Mouse (Mus musculus): ENCODE results near the gene Clmp.
"Not testable (repeated sequence)": the region's sequence is repeated elsewhere in the genome, so short reads cannot be mapped to it uniquely, and the experiment has no call there.

Clmp gene

GRCm38 (mm10) chr9:40730701-40731590 lies 45.2 kb downstream of the Clmp start:
- peak; percentile 43 to 69 for DNase-seq (ENCODE audit: low spot score in 2 of 2)

GRCm38 (mm10) chr9:40731591-40732048 lies 45.9 kb downstream of the Clmp start:
- DNase-seq (ENCODE audit: low spot score in 2 of 2) = no peak

GRCm38 (mm10) chr9:40732302-40732701 lies 46.5 kb downstream of the Clmp start:
- no peak for DNase-seq (ENCODE audit: low spot score in 2 of 2)

- no peak for DNase-seq (ENCODE audit: low spot score in 2 of 2)
Observed at GRCm38 (mm10) chr9:40737117-40737516, 51.4 kb downstream of the Clmp start.

- DNase-seq (ENCODE audit: low spot score in 2 of 2) = no peak
Observed at GRCm38 (mm10) chr9:40743525-40744034, 57.8 kb downstream of the Clmp start.

GRCm38 (mm10) chr9:40744233-40744632 lies 58.5 kb downstream of the Clmp start:
- no peak for DNase-seq (ENCODE audit: low spot score in 2 of 2)

GRCm38 (mm10) chr9:40746796-40747195 lies 61.0 kb downstream of the Clmp start:
- no peak for DNase-seq (ENCODE audit: low spot score in 2 of 2)

- no peak for DNase-seq (ENCODE audit: low spot score in 2 of 2)
Observed at GRCm38 (mm10) chr9:40747249-40747648, 61.5 kb downstream of the Clmp start.

- no peak for DNase-seq (ENCODE audit: low spot score in 2 of 2)
Observed at GRCm38 (mm10) chr9:40749832-40750620, 64.3 kb downstream of the Clmp start.

- no peak for DNase-seq (ENCODE audit: low spot score in 2 of 2)
Observed at GRCm38 (mm10) chr9:40751749-40752148, 66.0 kb downstream of the Clmp start.

GRCm38 (mm10) chr9:40756401-40756800 lies 70.6 kb downstream of the Clmp start:
- DNase-seq (ENCODE audit: low spot score in 2 of 2) = no peak

- DNase-seq (ENCODE audit: low spot score in 2 of 2) = peak in 1 of 2 experiments; percentile 38
Observed at GRCm38 (mm10) chr9:40757105-40757626, 71.4 kb downstream of the Clmp start.

- peak in 1 of 2 experiments; percentile 32 for DNase-seq (ENCODE audit: low spot score in 2 of 2)
Observed at GRCm38 (mm10) chr9:40757685-40758270, 72.0 kb downstream of the Clmp start.

GRCm38 (mm10) chr9:40762354-40762753 lies 76.6 kb downstream of the Clmp start:
- no peak for DNase-seq (ENCODE audit: low spot score in 2 of 2)

- DNase-seq (ENCODE audit: low spot score in 2 of 2) = no peak
Observed at GRCm38 (mm10) chr9:40764887-40765580, 79.3 kb downstream of the Clmp start.

GRCm38 (mm10) chr9:40765581-40765940 lies 79.8 kb downstream of the Clmp start:
- DNase-seq (ENCODE audit: low spot score in 2 of 2) = peak in 1 of 2 experiments; percentile 37

- no peak for DNase-seq (ENCODE audit: low spot score in 2 of 2)
Observed at GRCm38 (mm10) chr9:40766058-40766605, 80.4 kb downstream of the Clmp start.

GRCm38 (mm10) chr9:40767946-40768345 lies 82.2 kb downstream of the Clmp start:
- no peak for DNase-seq (ENCODE audit: low spot score in 2 of 2)

GRCm38 (mm10) chr9:40772246-40772645 lies 86.5 kb downstream of the Clmp start:
- no peak for DNase-seq (ENCODE audit: low spot score in 2 of 2)

GRCm38 (mm10) chr9:40773142-40773541 lies 87.4 kb downstream of the Clmp start:
- DNase-seq (ENCODE audit: low spot score in 2 of 2) = not testable (repeated sequence)

GRCm38 (mm10) chr9:40773869-40774268 lies 88.1 kb downstream of the Clmp start:
- no peak for DNase-seq (ENCODE audit: low spot score in 2 of 2)
